Mouse (Mus musculus) C2C12 (cell line): ENCODE data around the gene Mindy2.

Experiments used
- CEBPB ChIP-seq: IDR thresholded peaks from one replicate; pipeline ENCODE4 v1.6.1; 2011; ENCODE audit warnings: low read depth, mild to moderate bottlenecking, control low read depth, moderate library complexity
- CTCF ChIP-seq: IDR thresholded peaks from one replicate; pipeline ENCODE4 v1.5.1; 2011; ENCODE audit not compliant: control insufficient read depth, insufficient read depth, insufficient read length
- FOSL1 ChIP-seq: IDR thresholded peaks from one replicate; pipeline ENCODE4 v1.8.0; 2011; ENCODE audit warnings: mild to moderate bottlenecking, low read length; ENCODE audit not compliant: poor library complexity, insufficient read depth, severe bottlenecking
- MYOG ChIP-seq: IDR thresholded peaks from one replicate; pipeline ENCODE4 v1.6.1; 2011; ENCODE audit not compliant: control insufficient read depth, insufficient read length; ENCODE audit errors: extremely low read depth
- USF1 ChIP-seq: IDR thresholded peaks from one replicate; pipeline ENCODE4 v1.6.1; 2011; ENCODE audit warnings: low read depth, mild to moderate bottlenecking, control low read depth, moderate library complexity

- no peak for TF ChIP-seq CTCF
- no peak for TF ChIP-seq CEBPB
- TF ChIP-seq USF1, result no peak
- TF ChIP-seq FOSL1, result no peak
- no peak for TF ChIP-seq MYOG
Measured at GRCm38 (mm10) chr9:70591486-70591885, 65.5 kb downstream of the Mindy2 start.
